21 mouse cellular contexts compared by ENCODE assay signal in genomic region chr5:142886761-142887160, GRCm38 (mm10). TPM values are rescaled to one million over a fixed set of nuclear protein-coding genes. Genes with fewer than 3 reads are reported as not detected.
A peak's percentile ranks its signal among the peaks of the same experiment; 100 is the strongest.
DNase-seq lines count a peak whose midpoint lies in the region; ATAC-seq and TF ChIP-seq lines count a peak whose summit lies in the region.
"Had no signal": no experiment of that assay in that cellular context is flagged by ENCODE, and none has a peak within 500 bp of the region (broad histone marks: within the 10 kb centered on the region; RNA-seq: fewer than 3 reads in every experiment).

No protein-coding gene starts in this region.

- no peak for DNase-seq in gastrocnemius, adult 2 months
- no peak for DNase-seq in gastrocnemius, postnatal 14 days
- DNase-seq in thymus, postnatal 4 days: peak; percentile 8
- no peak for DNase-seq in thymus, adult 2 months
- no peak for DNase-seq in left cerebral cortex, adult 2 months (ENCODE audit: extremely low spot score in 1 of 2, low spot score in 2 of 2)
- DNase-seq: adrenal gland, postnatal 14 days; cerebellum, postnatal 10 days; forebrain, postnatal 0 days; gastrocnemius, postnatal 36 days; heart, adult 2 months; heart, postnatal 36 days had no signal

- H3K9me3 ChIP-seq in heart, embryonic 15.5 days (replicated peaks): no peaks in the 10 kb centered on the region
- no peaks in the 10 kb centered on the region for H3K9me3 ChIP-seq in heart, embryonic 11.5 days (replicated peaks; ENCODE audit: control insufficient read depth, low read length)
- no peaks in the 10 kb centered on the region for H3K9me3 ChIP-seq in midbrain, embryonic 16.5 days (replicated peaks; ENCODE audit: control insufficient read depth, low read length, poor library complexity, severe bottlenecking)
- H3K9me3 ChIP-seq: embryonic facial prominence, embryonic 10.5 days; forebrain, embryonic 13.5 days; hindbrain, embryonic 12.5 days had no signal

- TF ChIP-seq POLR2A in thymus, adult 2 months (IDR thresholded peaks at IDR 0.05; ENCODE audit: control insufficient read depth, extremely low read depth, insufficient read depth, low read length, poor library complexity): no peak

- no peak for TF ChIP-seq CTCF in gastrocnemius, adult 2 months (IDR thresholded peaks at IDR 0.05)
- TF ChIP-seq CTCF in thymus, adult 2 months (IDR thresholded peaks at IDR 0.05; ENCODE audit: borderline replicate concordance, control insufficient read depth, extremely low read depth, insufficient read depth, low read length, poor library complexity): no peak
- TF ChIP-seq CTCF in left cerebral cortex, adult 2 months (IDR thresholded peaks at IDR 0.05): no peak

- no peak overlapping the region for H3K9ac ChIP-seq in heart, embryonic 15.5 days
- no peak overlapping the region for H3K9ac ChIP-seq in heart, embryonic 11.5 days (ENCODE audit: low read depth, low read length)
- no peak overlapping the region for H3K9ac ChIP-seq in midbrain, embryonic 16.5 days (ENCODE audit: low read depth, low read length)
- H3K9ac ChIP-seq: forebrain, embryonic 13.5 days; forebrain, postnatal 0 days; hindbrain, embryonic 12.5 days had no signal

- H3K4me3 ChIP-seq in gastrocnemius, adult 2 months: no peak overlapping the region
- no peak overlapping the region for H3K4me3 ChIP-seq in heart, embryonic 15.5 days
- H3K4me3 ChIP-seq in heart, embryonic 11.5 days (ENCODE audit: low read depth, low read length): no peak overlapping the region
- H3K4me3 ChIP-seq in thymus, adult 2 months (ENCODE audit: control insufficient read depth, insufficient read depth, low read length): no peak overlapping the region
- H3K4me3 ChIP-seq in left cerebral cortex, adult 2 months: no peak overlapping the region
- no peak overlapping the region for H3K4me3 ChIP-seq in midbrain, embryonic 16.5 days (ENCODE audit: low read depth, low read length)
- H3K4me3 ChIP-seq: embryonic facial prominence, embryonic 10.5 days; forebrain, embryonic 13.5 days; heart, adult 2 months; hindbrain, embryonic 12.5 days had no signal

- intact Hi-C loops in gastrocnemius, adult 2 months (cut with DNase I): no loop called here
- intact Hi-C loops in gastrocnemius, postnatal 14 days (cut with DNase I; ENCODE audit: low total_unique reads): no loop called here
- intact Hi-C loops in left cerebral cortex, adult 2 months (cut with DNase I): no loop called here

- 92% methylated on average over 20 of the region's 20 CpGs for WGBS in heart, embryonic 15.5 days
- WGBS in heart, embryonic 11.5 days (ENCODE audit: insufficient replicate concordance): 91% methylated on average over 20 of the region's 20 CpGs
- 95% methylated on average over 20 of the region's 20 CpGs for WGBS in thymus, adult 2 months
- WGBS in midbrain, embryonic 16.5 days: 93% methylated on average over 20 of the region's 20 CpGs

- H3K27ac ChIP-seq in gastrocnemius, adult 2 months: peak overlapping the region; percentile 68
- peak overlapping the region; percentile 3; the same call in 1 of the 2 replicates for H3K27ac ChIP-seq in heart, embryonic 15.5 days
- no peak overlapping the region for H3K27ac ChIP-seq in heart, embryonic 11.5 days (ENCODE audit: low read depth, low read length)
- H3K27ac ChIP-seq in thymus, adult 2 months (ENCODE audit: control insufficient read depth, insufficient read depth, low read length): no peak overlapping the region
- no peak overlapping the region for H3K27ac ChIP-seq in left cerebral cortex, adult 2 months
- H3K27ac ChIP-seq in midbrain, embryonic 16.5 days (ENCODE audit: low read length): no peak overlapping the region
- H3K27ac ChIP-seq: embryonic facial prominence, embryonic 10.5 days; forebrain, embryonic 13.5 days; heart, adult 2 months; hindbrain, embryonic 12.5 days had no signal

- H3K27me3 ChIP-seq in heart, embryonic 15.5 days: no peaks in the 10 kb centered on the region
- H3K27me3 ChIP-seq in heart, embryonic 11.5 days (ENCODE audit: control insufficient read depth, insufficient read depth, low read length): no peaks in the 10 kb centered on the region
- no peaks in the 10 kb centered on the region for H3K27me3 ChIP-seq in thymus, adult 2 months (ENCODE audit: control insufficient read depth, insufficient read depth, low read length)
- no peaks in the 10 kb centered on the region for H3K27me3 ChIP-seq in midbrain, embryonic 16.5 days (ENCODE audit: control insufficient read depth, insufficient read depth, low read depth, low read length)
- H3K27me3 ChIP-seq: forebrain, embryonic 13.5 days; hindbrain, embryonic 12.5 days had no signal

- H3K4me2 ChIP-seq in heart, embryonic 15.5 days: no peak overlapping the region
- H3K4me2 ChIP-seq in heart, embryonic 11.5 days: no peak overlapping the region
- H3K4me2 ChIP-seq in midbrain, embryonic 16.5 days (ENCODE audit: low read length): no peak overlapping the region
- H3K4me2 ChIP-seq: forebrain, embryonic 13.5 days; hindbrain, embryonic 12.5 days had no signal

- no peak for ATAC-seq in heart, embryonic 15.5 days (replicated peaks; ENCODE audit: insufficient number of reproducible peaks, insufficient read depth, low FRiP score, low read depth)
- ATAC-seq in heart, embryonic 11.5 days (replicated peaks; ENCODE audit: insufficient number of reproducible peaks, low FRiP score, low TSS enrichment): no peak
- ATAC-seq in midbrain, embryonic 16.5 days: no peak
- ATAC-seq: activated CD4-positive, CD25-positive, alpha-beta regulatory T cell, adult 4 months; forebrain, embryonic 13.5 days; forebrain, postnatal 0 days; hindbrain, embryonic 16.5 days; inflammation-experienced regulatory T-cells, adult 6 months; intestine, postnatal 0 days had no signal

- H3K36me3 ChIP-seq in heart, embryonic 15.5 days: peaks cover 29% of the 10 kb centered on the region
- H3K36me3 ChIP-seq in heart, embryonic 11.5 days (ENCODE audit: control insufficient read depth, insufficient read depth, low read length): peaks cover 27% of the 10 kb centered on the region
- no peaks in the 10 kb centered on the region for H3K36me3 ChIP-seq in thymus, adult 2 months (ENCODE audit: control insufficient read depth, insufficient read depth, low read length)
- H3K36me3 ChIP-seq in midbrain, embryonic 16.5 days (ENCODE audit: control insufficient read depth, insufficient read depth, low read length): peaks cover 25% of the 10 kb centered on the region

- H3K4me1 ChIP-seq in heart, embryonic 15.5 days (replicated peaks): peaks cover 7% of the 10 kb centered on the region
- peaks cover 2% of the 10 kb centered on the region for H3K4me1 ChIP-seq in heart, embryonic 11.5 days (ENCODE audit: control insufficient read depth, insufficient read depth, low read length)
- H3K4me1 ChIP-seq in thymus, adult 2 months (replicated peaks; ENCODE audit: control insufficient read depth, insufficient read depth, low read length): peaks cover 13% of the 10 kb centered on the region
- H3K4me1 ChIP-seq in midbrain, embryonic 16.5 days (ENCODE audit: control insufficient read depth, insufficient read depth, low read length): peaks cover 1% of the 10 kb centered on the region; the same call in 1 of the 2 replicates

RNA-seq across cellular contexts. Expression of gene Fbxl18, which starts 8.5 kb away (rescaled TPM):
- 1 to 10 TPM; 5.8 to 6.2 TPM for total RNA-seq in gastrocnemius, adult 2 months (2021)
- total RNA-seq in gastrocnemius, postnatal 14 days (2021): 1 to 10 TPM; 5.8 to 7.1 TPM
- polyA plus RNA-seq in heart, embryonic 15.5 days (2015; fragmentation: Nextera tagmentation; extraction: Ambion mirVana): 7.7 and 9.9 TPM in 2 replicates
- polyA plus RNA-seq in heart, embryonic 11.5 days (2014; fragmentation: Nextera tagmentation; extraction: Ambion mirVana): 7.0 and 8.0 TPM in 2 replicates
- 25.8 and 29.9 TPM in 2 replicates for polyA plus RNA-seq in thymus, adult 2 months (2012; rRNA removed)
- 10 to 100 TPM; 31.5 to 33.2 TPM for total RNA-seq in left cerebral cortex, adult 2 months (2021)
- 29.9 and 35.1 TPM in 2 replicates for polyA plus RNA-seq in midbrain, embryonic 16.5 days (2015; fragmentation: Nextera tagmentation; extraction: Ambion mirVana)

RNA-seq across cellular contexts. Expression of gene Actb, which starts 19.8 kb away (rescaled TPM):
- 100 to 1,000 TPM; 365 to 571 TPM for total RNA-seq in gastrocnemius, adult 2 months (2021)
- 1,000 to 10,000 TPM in 1 of 2 experiments, 100 to 1,000 TPM in 1; 856 to 1,248 TPM for total RNA-seq in gastrocnemius, postnatal 14 days (2021)
- polyA plus RNA-seq in heart, embryonic 15.5 days (2015; fragmentation: Nextera tagmentation; extraction: Ambion mirVana): 5,943 and 6,493 TPM in 2 replicates
- 7,480 and 8,290 TPM in 2 replicates for polyA plus RNA-seq in heart, embryonic 11.5 days (2014; fragmentation: Nextera tagmentation; extraction: Ambion mirVana)
- polyA plus RNA-seq in thymus, adult 2 months (2012; rRNA removed): 6,903 and 9,637 TPM in 2 replicates
- total RNA-seq in left cerebral cortex, adult 2 months (2021): 1,000 to 10,000 TPM; 2,227 to 2,233 TPM
- 13,967 and 14,266 TPM in 2 replicates for polyA plus RNA-seq in midbrain, embryonic 16.5 days (2015; fragmentation: Nextera tagmentation; extraction: Ambion mirVana)

Comparison
In these comparisons a context has a peak if more than half of its experiments do, and no peak if none do; other contexts are left out.
1. H3K27ac ChIP-seq: peak in gastrocnemius, adult 2 months (single experiment) and heart, embryonic 15.5 days (single experiment); none in heart, embryonic 11.5 days (single experiment), thymus, adult 2 months (single experiment), left cerebral cortex, adult 2 months (single experiment) and midbrain, embryonic 16.5 days (single experiment).